Mouse (Mus musculus): ENCODE measurements at regions not wholly inside any gene's neighbourhood (a gene's known extent, or its start where the extent isn't known, plus 50 kb on each side); places are given as distances from the start of the nearest gene placed in this dataset.

DNA sequence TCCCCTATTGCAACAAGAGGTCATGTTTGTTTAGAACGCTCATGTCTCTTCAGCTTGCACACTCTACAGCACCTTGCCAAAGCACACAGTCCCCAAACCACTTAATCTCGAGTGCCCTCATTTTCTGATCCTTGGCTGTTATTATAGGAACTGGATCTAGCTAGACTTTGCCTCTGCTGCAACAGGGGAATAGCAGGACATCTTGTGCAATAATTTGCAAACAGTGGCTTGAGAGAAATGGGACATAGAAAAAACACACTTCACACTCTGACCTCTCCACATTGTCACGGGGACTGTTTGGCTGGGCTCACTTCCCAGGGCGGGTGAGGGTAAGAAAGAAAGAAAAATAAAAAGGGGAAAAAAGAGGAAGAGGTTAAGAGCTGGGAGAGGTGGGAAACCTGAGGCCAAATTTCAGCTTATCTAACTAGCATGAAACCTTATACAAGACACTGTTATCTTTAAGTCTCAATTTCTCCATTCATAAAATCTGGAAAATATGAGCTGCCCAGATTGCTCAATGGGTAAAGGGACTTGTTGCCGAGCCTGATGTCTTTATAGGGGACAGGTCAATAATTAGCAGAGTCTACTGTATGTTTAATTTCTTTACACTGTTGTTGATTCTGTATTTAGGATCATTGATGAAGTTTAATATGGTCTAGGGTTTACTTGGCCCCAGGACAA, 356.0 kb downstream of the Ankrd50 start:
- DNase-seq (ENCODE audit: low read depth), result no peak

GRCm38 (mm10) chr3:38116071-38116787, 368.4 kb downstream of the Ankrd50 start:
- DNase-seq (ENCODE audit: low read depth), result no peak

GRCm38 (mm10) chr3:38112568-38112967, 372.1 kb downstream of the Ankrd50 start:
- no peak for DNase-seq (ENCODE audit: low read depth)

DNA sequence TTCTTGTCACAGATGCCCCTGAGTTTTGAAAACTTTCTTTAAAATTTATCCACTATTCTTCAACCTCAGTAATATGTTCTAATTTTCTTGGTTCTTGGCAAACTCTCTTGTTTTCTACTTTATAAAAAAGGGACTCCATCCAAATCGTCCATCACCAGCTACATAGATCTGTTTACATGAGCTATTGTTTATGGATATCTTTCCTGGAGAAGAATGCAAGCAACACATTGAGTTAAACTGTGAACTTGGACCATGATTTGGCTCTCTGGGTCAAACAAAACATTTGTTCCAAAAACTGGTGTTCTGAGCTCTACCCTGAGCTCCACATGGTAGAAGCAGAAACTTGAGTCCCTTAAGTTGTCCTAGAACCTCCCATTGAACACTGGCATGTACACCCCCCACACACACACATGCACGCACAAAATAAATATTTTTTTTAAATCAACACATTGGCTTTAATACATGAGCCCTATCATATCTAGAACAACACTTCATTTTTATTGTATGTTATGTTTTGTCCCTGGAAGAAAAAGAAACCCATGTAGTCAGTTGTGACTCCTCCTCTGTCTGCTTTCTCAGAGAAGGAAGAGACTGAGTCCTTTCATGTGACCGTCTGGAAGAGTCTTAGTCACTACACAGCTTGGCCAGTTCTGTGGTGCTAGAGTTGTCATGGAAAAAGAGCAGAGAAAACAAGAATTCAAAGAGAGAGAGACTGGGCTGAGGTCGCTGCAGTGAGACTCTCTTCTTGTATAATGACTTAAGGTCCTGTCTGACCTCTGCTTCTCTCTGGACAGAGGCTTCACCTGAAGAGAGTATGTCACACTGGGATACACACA, 379.4 kb downstream of the Ankrd50 start:
- DNase-seq (ENCODE audit: low read depth), result no peak

DNA sequence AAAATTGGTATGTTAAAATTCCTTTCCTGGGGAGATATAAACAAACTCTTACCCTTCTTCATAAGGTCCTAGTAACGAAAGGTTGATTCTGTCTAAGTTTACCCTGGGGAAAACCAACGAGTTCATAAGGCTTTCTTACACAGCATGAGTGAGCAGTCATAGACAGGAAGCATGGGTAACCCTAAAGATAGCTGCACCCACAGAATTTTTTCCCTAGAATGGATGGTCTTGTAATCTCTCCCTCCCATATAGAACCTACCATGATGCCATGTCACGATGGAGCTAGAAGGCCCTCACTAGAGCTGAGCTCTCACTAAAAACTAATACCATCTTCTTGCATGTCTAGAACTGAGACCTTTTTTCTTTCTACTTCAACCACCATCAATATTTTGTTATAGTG, 380.1 kb upstream of the Gm5148 start:
- DNase-seq (ENCODE audit: low read depth), result no peak

GRCm38 (mm10) chr3:38102985-38103384, 378.7 kb upstream of the Gm5148 start:
- DNase-seq (ENCODE audit: low read depth), result no peak

DNA sequence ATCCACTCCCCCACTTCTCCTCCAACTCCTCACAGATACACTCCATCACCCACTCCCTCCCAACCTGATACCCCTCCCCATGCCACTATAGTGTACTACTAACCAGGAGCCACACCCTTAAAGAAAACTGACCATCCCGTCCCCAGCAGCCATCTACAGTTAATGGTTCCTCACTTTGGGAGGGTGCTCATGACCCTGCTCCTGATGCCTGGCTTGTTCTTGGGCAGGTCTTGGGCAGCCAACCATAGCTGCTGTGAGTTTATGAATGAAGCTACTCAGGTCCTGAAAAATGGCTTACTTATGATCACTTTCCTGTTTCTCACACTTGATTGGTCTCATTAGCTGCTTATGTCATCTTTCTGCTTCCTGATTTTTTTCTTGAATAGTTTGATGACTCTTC, 377.9 kb upstream of the Gm5148 start:
- DNase-seq (ENCODE audit: low read depth), result no peak

DNA sequence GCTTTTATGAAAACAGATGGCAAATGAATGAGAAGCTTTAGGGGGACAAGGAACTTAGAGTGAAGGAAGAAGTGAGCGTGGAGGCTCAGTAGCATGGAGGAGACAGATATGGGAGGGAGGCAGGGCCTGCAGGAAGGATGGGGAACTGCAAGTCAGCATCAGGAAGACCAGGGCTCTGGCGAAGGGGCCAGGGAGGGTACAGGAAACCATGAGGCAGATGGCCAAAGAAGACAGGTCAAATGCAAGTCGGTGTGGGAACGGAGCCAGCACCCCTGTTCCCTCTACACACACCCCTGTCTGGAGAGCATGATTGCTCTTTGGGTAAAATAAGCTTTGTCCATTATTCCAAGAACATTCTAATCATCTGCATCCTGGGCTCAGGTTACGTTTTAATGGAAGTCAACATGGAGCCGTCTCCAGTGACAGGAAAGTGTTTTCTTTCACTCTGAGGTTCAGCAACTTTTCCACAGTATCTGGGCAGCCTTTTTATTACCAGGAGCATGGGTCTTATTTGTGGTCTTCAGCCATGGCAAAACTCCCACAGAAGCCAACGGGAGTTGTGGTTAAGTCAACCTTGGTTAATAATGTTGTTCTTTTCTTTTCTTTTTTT, 370.2 kb upstream of the Gm5148 start:
- DNase-seq (ENCODE audit: low read depth), result no peak

- DNase-seq (ENCODE audit: low read depth), result no peak
These were observed 360.3 kb upstream of the Gm5148 start for GRCm38 (mm10) chr3:38084548-38084947.

GRCm38 (mm10) chr3:38082386-38082785, 358.1 kb upstream of the Gm5148 start:
- DNase-seq (ENCODE audit: low read depth), result no peak

DNA sequence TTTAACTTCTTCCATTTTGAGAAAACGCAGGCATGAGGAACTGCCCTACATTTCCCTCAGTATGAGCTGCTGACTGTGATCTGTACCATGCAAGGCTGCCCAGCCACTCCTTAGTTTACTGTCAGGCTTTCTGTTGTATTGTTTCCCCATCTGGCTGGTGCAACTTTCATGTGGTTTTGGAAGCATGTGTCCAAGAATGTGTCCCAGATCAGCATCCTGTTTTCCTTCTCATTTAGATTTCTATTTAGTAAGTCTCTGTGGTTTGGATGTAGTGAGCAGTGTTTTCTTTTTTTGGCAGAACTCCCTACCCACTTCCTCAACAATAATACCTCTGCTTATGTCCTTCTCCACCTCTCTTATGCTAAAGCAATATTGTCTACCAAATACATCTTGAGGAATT, 352.5 kb upstream of the Gm5148 start:
- no peak for DNase-seq (ENCODE audit: low read depth)

GRCm38 (mm10) chr3:38073946-38074345, 349.7 kb upstream of the Gm5148 start:
- DNase-seq (ENCODE audit: low read depth), result no peak

- DNase-seq (ENCODE audit: low read depth), result no peak
These were observed 331.3 kb upstream of the Gm5148 start for GRCm38 (mm10) chr3:38055627-38056026.

DNA sequence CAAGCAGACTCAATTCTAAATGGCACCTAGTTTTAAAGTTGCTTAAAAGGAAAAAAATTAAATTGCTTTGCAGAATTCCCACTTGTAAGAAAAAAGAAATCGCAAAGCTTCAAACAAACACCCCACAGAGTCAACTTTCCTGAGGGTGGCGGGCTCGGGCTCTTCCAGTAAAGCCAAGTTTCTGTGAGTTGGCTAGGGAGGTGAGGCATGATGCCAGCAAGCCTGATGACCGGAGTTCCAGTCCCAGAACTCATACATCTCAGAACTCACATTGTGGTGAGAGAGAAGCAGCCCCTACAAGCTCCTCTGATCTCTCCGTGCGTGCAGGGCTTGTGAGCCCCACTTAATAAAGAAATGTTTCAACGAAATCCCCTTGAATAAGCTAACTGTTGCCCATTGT, 328.7 kb upstream of the Gm5148 start:
- no peak for DNase-seq (ENCODE audit: low read depth)

DNA sequence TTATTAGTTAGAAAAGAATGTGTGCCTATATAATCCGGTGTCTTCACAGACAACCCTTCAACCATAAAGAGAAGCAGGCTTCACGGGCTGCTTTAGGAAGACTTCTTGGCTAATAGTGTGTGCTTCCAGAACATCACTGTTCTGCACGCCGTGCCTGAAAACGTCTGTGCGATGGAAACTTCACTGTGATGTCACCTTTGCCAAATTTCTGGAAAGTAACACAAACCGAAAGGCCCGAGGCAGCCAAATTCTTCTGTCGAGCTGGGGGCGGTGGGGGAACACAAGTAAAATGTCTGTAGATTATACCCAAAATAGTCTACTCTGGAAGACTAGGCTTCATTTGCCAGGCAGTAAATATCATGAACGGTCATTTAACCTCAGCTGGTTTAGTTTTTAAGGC, 327.5 kb upstream of the Gm5148 start:
- DNase-seq (ENCODE audit: low read depth), result no peak

- no peak for DNase-seq (ENCODE audit: low read depth)
These were observed 326.6 kb upstream of the Gm5148 start for GRCm38 (mm10) chr3:38050856-38051255.

GRCm38 (mm10) chr3:38050366-38050765, 326.1 kb upstream of the Gm5148 start:
- DNase-seq (ENCODE audit: low read depth), result no peak

DNA sequence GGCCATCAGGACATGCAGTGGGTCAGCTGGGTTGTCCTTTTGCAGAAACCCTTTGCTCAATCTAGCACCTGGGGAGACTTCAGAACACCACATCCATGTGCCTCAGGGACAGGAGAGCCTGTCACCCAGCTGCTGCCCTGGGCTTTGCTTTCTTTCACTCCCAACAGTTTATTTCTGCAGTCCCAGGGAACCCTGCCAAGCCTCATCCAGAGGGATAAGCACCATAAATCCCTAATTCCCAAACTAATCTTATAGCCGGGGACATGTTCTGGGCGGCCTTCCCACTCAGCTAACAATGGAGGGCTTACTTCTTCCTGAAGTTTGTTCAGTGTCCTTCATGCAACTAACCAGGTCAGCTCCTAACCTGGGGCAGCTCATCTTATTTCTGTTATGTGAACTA, 325.0 kb upstream of the Gm5148 start:
- DNase-seq (ENCODE audit: low read depth), result no peak

DNA sequence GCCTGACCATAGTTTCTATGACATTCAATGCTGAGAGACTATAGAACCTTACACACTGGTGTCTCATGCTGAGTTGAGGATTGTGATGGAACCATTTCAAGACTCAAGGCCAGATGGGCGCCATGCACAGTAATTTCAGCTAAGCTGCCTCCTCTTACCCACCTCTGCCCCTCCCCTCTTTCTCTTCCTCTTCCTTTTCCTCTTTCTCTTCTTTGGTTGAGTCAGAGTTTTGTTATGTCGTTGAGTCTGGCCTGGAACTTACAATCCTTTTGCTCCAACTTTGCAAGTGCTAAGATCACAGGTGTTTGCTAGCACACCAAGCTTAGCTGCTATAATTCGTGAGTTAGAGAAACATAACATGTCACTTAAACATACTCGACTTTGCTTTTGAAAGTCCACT, 323.2 kb upstream of the Gm5148 start:
- no peak for DNase-seq (ENCODE audit: low read depth)

- no peak for DNase-seq (ENCODE audit: low read depth)
These were observed 322.3 kb upstream of the Gm5148 start for GRCm38 (mm10) chr3:38046611-38047010.

DNA sequence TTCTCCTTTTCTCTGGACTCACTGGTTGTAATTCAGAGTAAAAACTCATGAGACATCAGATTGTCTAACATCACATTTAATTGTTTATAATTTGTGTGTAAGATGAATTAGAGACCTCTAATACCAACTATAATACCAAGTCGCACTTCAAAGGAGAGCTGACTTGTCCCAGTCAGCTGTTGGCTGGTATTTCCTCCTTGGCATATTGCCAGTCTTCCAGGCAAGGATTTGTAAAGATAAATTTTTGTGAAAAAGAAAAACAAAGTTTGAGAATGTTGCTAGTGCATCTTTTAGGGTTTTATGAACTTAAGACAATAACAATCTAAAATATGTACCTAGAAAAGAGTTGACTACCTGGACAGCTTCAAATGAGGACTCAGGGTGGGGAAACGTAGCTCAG, 321.7 kb upstream of the Gm5148 start:
- DNase-seq (ENCODE audit: low read depth), result no peak

DNA sequence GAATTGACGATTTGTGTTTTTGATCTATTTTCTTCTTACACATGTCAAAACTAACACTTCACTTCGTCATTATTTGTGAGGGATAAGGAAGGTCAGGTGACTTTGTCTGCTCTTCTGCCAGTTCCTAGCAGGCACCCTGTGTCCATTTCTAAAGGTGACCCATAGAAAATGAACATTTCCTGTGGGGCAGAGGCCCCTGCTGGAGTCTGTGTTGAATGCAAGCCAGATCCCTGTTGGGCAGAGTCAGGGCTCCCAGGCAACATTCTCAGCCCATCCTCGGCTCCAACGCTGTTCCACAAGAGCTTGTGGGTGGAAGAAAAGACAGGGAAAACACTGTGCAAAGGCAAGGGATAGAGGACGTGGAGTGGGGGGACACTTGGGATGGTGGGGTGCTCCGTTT, 321.2 kb upstream of the Gm5148 start:
- no peak for DNase-seq (ENCODE audit: low read depth)

GRCm38 (mm10) chr3:38044338-38044737, 320.0 kb upstream of the Gm5148 start:
- no peak for DNase-seq (ENCODE audit: low read depth)

All from c-Kit-positive CD71-positive TER-119-negative erythroid progenitor cells, embryonic 14.5 days (primary cell).